Mouse (Mus musculus): Measurements from ENCODE around the gene Gadl1. TPM values are rescaled to one million over a fixed set of nuclear protein-coding genes. Genes with fewer than 3 reads are reported as not detected.

The Gadl1 gene
- total RNA-seq (2014; fragmentation: Nextera tagmentation) (not detected in 2 replicates), total RNA-seq (2017) (0.06 and 0.27 TPM in 2 replicates), polyA plus RNA-seq (2012) (not detected in 2 replicates)

- no peak within 1 kb of the TSS for H3K4me3 ChIP-seq (ENCODE audit: low read depth, low read length)
- peaks cover 55% of the 10 kb centered on the region for H3K9me3 ChIP-seq (replicated peaks)
- no peaks in the 10 kb centered on the region for H3K4me1 ChIP-seq (ENCODE audit: insufficient read depth, low read depth, low read length)
- TF ChIP-seq POLR2AphosphoS5 (IDR thresholded peaks at IDR 0.05; ENCODE audit: insufficient replicate concordance, low read depth, low read length) (no peak), GATA2 (IDR thresholded peaks at IDR 0.05; ENCODE audit: borderline replicate concordance, low read depth, low read length) (no peak), TAL1 (conservative IDR thresholded peaks at IDR 0.05; ENCODE audit: low read depth, low read length) (no peak), CTCF (IDR thresholded peaks at IDR 0.05; ENCODE audit: low read depth, low read length) (no peak), GATA1 (IDR thresholded peaks at IDR 0.05; ENCODE audit: borderline replicate concordance, low read length) (no peak)
- H3K36me3 ChIP-seq (replicated peaks) = no peaks in the 10 kb centered on the region
- ATAC-seq (ENCODE audit: extremely low read depth, insufficient number of reproducible peaks, low FRiP score, poor library complexity, severe bottlenecking) (no peak), DNase-seq (ENCODE audit: low spot score) (no peak)
- no peaks in the 10 kb centered on the region for H3K27me3 ChIP-seq (ENCODE audit: insufficient read depth, low read length)
These were observed at the start of gene Gadl1 for GRCm38 (mm10) chr9:115909155-115909554. TSS of gene Gadl1 (plus strand) at chr9:115909455.

- H3K4me1 ChIP-seq (ENCODE audit: insufficient read depth, low read depth, low read length) = no peaks in the 10 kb centered on the region
- ATAC-seq (ENCODE audit: extremely low read depth, insufficient number of reproducible peaks, low FRiP score, poor library complexity, severe bottlenecking) (no peak), DNase-seq (ENCODE audit: low spot score) (no peak)
- H3K4me3 ChIP-seq (ENCODE audit: low read depth, low read length) = no peak overlapping the region
- TF ChIP-seq GATA2 (IDR thresholded peaks at IDR 0.05; ENCODE audit: borderline replicate concordance, low read depth, low read length) (no peak), CTCF (IDR thresholded peaks at IDR 0.05; ENCODE audit: low read depth, low read length) (no peak), TAL1 (conservative IDR thresholded peaks at IDR 0.05; ENCODE audit: low read depth, low read length) (no peak), GATA1 (IDR thresholded peaks at IDR 0.05; ENCODE audit: borderline replicate concordance, low read length) (no peak), POLR2AphosphoS5 (IDR thresholded peaks at IDR 0.05; ENCODE audit: insufficient replicate concordance, low read depth, low read length) (no peak)
- H3K9me3 ChIP-seq (replicated peaks) = peaks cover 57% of the 10 kb centered on the region
- H3K36me3 ChIP-seq (replicated peaks) = no peaks in the 10 kb centered on the region
- no peaks in the 10 kb centered on the region for H3K27me3 ChIP-seq (ENCODE audit: insufficient read depth, low read length)
These were observed 46.5 kb upstream of the Gadl1 start for GRCm38 (mm10) chr9:115862802-115863201.

- Histone ChIP-seq H3K36me3 (replicated peaks) (no peaks in the 10 kb centered on the region), H3K27me3 (ENCODE audit: insufficient read depth, low read length) (no peaks in the 10 kb centered on the region), H3K4me3 (ENCODE audit: low read depth, low read length) (no peak overlapping the region), H3K4me1 (ENCODE audit: insufficient read depth, low read depth, low read length) (no peaks in the 10 kb centered on the region), H3K9me3 (replicated peaks) (peaks cover 59% of the 10 kb centered on the region)
- no peak for TF ChIP-seq CTCF (IDR thresholded peaks at IDR 0.05; ENCODE audit: low read depth, low read length)
- no peak for TF ChIP-seq GATA2 (IDR thresholded peaks at IDR 0.05; ENCODE audit: borderline replicate concordance, low read depth, low read length)
- TF ChIP-seq TAL1 (conservative IDR thresholded peaks at IDR 0.05; ENCODE audit: low read depth, low read length) = no peak
- TF ChIP-seq POLR2AphosphoS5 (IDR thresholded peaks at IDR 0.05; ENCODE audit: insufficient replicate concordance, low read depth, low read length) = no peak
- TF ChIP-seq GATA1 (IDR thresholded peaks at IDR 0.05; ENCODE audit: borderline replicate concordance, low read length) = no peak
- no peak for ATAC-seq (ENCODE audit: extremely low read depth, insufficient number of reproducible peaks, low FRiP score, poor library complexity, severe bottlenecking)
- no peak for DNase-seq (ENCODE audit: low spot score)
These were observed 45.9 kb upstream of the Gadl1 start for GRCm38 (mm10) chr9:115863326-115863725.

- peaks cover 69% of the 10 kb centered on the region for H3K9me3 ChIP-seq (replicated peaks)
- no peak overlapping the region for H3K4me3 ChIP-seq (ENCODE audit: low read depth, low read length)
- H3K4me1 ChIP-seq (ENCODE audit: insufficient read depth, low read depth, low read length) = no peaks in the 10 kb centered on the region
- H3K36me3 ChIP-seq (replicated peaks) = no peaks in the 10 kb centered on the region
- DNase-seq (ENCODE audit: low spot score) (no peak), ATAC-seq (ENCODE audit: extremely low read depth, insufficient number of reproducible peaks, low FRiP score, poor library complexity, severe bottlenecking) (no peak)
- no peaks in the 10 kb centered on the region for H3K27me3 ChIP-seq (ENCODE audit: insufficient read depth, low read length)
- TF ChIP-seq GATA2 (IDR thresholded peaks at IDR 0.05; ENCODE audit: borderline replicate concordance, low read depth, low read length) = no peak
- no peak for TF ChIP-seq GATA1 (IDR thresholded peaks at IDR 0.05; ENCODE audit: borderline replicate concordance, low read length)
- no peak for TF ChIP-seq CTCF (IDR thresholded peaks at IDR 0.05; ENCODE audit: low read depth, low read length)
- no peak for TF ChIP-seq TAL1 (conservative IDR thresholded peaks at IDR 0.05; ENCODE audit: low read depth, low read length)
- no peak for TF ChIP-seq POLR2AphosphoS5 (IDR thresholded peaks at IDR 0.05; ENCODE audit: insufficient replicate concordance, low read depth, low read length)
These were observed 42.0 kb upstream of the Gadl1 start for GRCm38 (mm10) chr9:115867277-115867676.

GRCm38 (mm10) chr9:115870168-115870567, 39.1 kb upstream of the Gadl1 start:
- TF ChIP-seq CTCF (IDR thresholded peaks at IDR 0.05; ENCODE audit: low read depth, low read length) (no peak), GATA1 (IDR thresholded peaks at IDR 0.05; ENCODE audit: borderline replicate concordance, low read length) (no peak), GATA2 (IDR thresholded peaks at IDR 0.05; ENCODE audit: borderline replicate concordance, low read depth, low read length) (no peak), TAL1 (conservative IDR thresholded peaks at IDR 0.05; ENCODE audit: low read depth, low read length) (no peak), POLR2AphosphoS5 (IDR thresholded peaks at IDR 0.05; ENCODE audit: insufficient replicate concordance, low read depth, low read length) (no peak)
- H3K4me3 ChIP-seq (ENCODE audit: low read depth, low read length) = no peak overlapping the region
- DNase-seq (ENCODE audit: low spot score) = no peak

GRCm38 (mm10) chr9:115870640-115871039, 38.6 kb upstream of the Gadl1 start:
- TF ChIP-seq GATA1 (IDR thresholded peaks at IDR 0.05; ENCODE audit: borderline replicate concordance, low read length) (no peak), TAL1 (conservative IDR thresholded peaks at IDR 0.05; ENCODE audit: low read depth, low read length) (no peak), GATA2 (IDR thresholded peaks at IDR 0.05; ENCODE audit: borderline replicate concordance, low read depth, low read length) (no peak), POLR2AphosphoS5 (IDR thresholded peaks at IDR 0.05; ENCODE audit: insufficient replicate concordance, low read depth, low read length) (no peak)
- no peak for ATAC-seq (ENCODE audit: extremely low read depth, insufficient number of reproducible peaks, low FRiP score, poor library complexity, severe bottlenecking)
- H3K36me3 ChIP-seq (replicated peaks) = no peaks in the 10 kb centered on the region
- H3K9me3 ChIP-seq (replicated peaks) = peaks cover 61% of the 10 kb centered on the region
- no peak for DNase-seq (ENCODE audit: low spot score)
- H3K4me1 ChIP-seq (ENCODE audit: insufficient read depth, low read depth, low read length) = no peaks in the 10 kb centered on the region
- H3K4me3 ChIP-seq (ENCODE audit: low read depth, low read length) = no peak overlapping the region
- no peaks in the 10 kb centered on the region for H3K27me3 ChIP-seq (ENCODE audit: insufficient read depth, low read length)

More at GRCm38 (mm10) chr9:115870168-115870567, 39.1 kb upstream of the Gadl1 start:
- Histone ChIP-seq H3K4me1 (ENCODE audit: insufficient read depth, low read depth, low read length) (no peaks in the 10 kb centered on the region), H3K36me3 (replicated peaks) (no peaks in the 10 kb centered on the region), H3K9me3 (replicated peaks) (peaks cover 61% of the 10 kb centered on the region), H3K27me3 (ENCODE audit: insufficient read depth, low read length) (no peaks in the 10 kb centered on the region)
- ATAC-seq (ENCODE audit: extremely low read depth, insufficient number of reproducible peaks, low FRiP score, poor library complexity, severe bottlenecking) = no peak

Measured in G1E (cell line).